In the genomic region with DNA sequence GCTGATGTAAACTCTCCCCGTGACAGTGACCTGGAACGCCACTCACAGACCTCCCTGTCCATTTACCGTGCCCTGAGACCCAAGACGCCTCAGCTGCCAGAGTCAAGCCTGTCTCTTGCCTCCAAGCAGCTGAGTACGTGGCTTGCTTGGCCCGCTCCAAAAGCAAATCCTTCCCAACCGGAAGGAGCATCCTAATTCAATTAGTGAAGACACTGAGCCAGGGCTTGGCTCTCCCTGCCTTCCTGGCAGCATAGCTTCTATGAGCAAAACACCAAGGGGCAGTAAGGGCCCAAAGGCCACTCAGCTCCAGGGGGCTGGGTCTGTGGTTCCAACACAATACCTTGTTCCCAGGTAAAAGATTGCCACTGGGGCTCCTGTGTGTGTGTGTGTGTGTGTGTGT, we compare ENCODE assay signal across 32 mouse cellular contexts. TPM values are rescaled to one million over a fixed set of nuclear protein-coding genes. Genes with fewer than 3 reads are reported as not detected.
DNase-seq lines count a peak whose midpoint lies in the region; ATAC-seq and TF ChIP-seq lines count a peak whose summit lies in the region.
"Had no signal": no experiment of that assay in that cellular context is flagged by ENCODE, and none has a peak within 500 bp of the region (broad histone marks: within the 10 kb centered on the region; RNA-seq: fewer than 3 reads in every experiment).

No protein-coding gene starts in this region.

- no peaks in the 10 kb centered on the region for H3K9me3 ChIP-seq in hindbrain, postnatal 0 days (ENCODE audit: low read length)
- H3K9me3 ChIP-seq in hindbrain, embryonic 10.5 days = peaks cover 4% of the 10 kb centered on the region
- H3K9me3 ChIP-seq: forebrain, embryonic 13.5 days; heart, embryonic 10.5 days; heart, embryonic 15.5 days; hindbrain, embryonic 12.5 days; liver, embryonic 15.5 days; neural tube, embryonic 13.5 days; stomach, embryonic 15.5 days had no signal

- H3K4me2 ChIP-seq in hindbrain, postnatal 0 days (ENCODE audit: low read depth, low read length) = no peak overlapping the region
- H3K4me2 ChIP-seq: embryonic facial prominence, embryonic 13.5 days; forebrain, embryonic 13.5 days; heart, embryonic 15.5 days; hindbrain, embryonic 12.5 days; limb, embryonic 12.5 days; liver, embryonic 15.5 days; lung, embryonic 14.5 days; midbrain, embryonic 11.5 days; neural tube, embryonic 13.5 days; stomach, embryonic 15.5 days had no signal

- WGBS in hindbrain, postnatal 0 days = 35% methylated on average over 7 of the region's 7 CpGs
- 34% methylated on average over 7 of the region's 7 CpGs for WGBS in hindbrain, embryonic 10.5 days

- H3K36me3 ChIP-seq in hindbrain, postnatal 0 days (ENCODE audit: insufficient read depth, low read length) = no peaks in the 10 kb centered on the region
- H3K36me3 ChIP-seq in hindbrain, embryonic 10.5 days = no peaks in the 10 kb centered on the region
- H3K36me3 ChIP-seq: embryonic facial prominence, embryonic 13.5 days; G1E; heart, embryonic 10.5 days; heart, embryonic 15.5 days; hindbrain, embryonic 12.5 days; limb, embryonic 12.5 days; liver, embryonic 15.5 days; neural tube, embryonic 13.5 days; stomach, embryonic 15.5 days had no signal

- DNase-seq in cerebellum, postnatal 14 days = peak; percentile 62 to 70
- no peak for DNase-seq in cerebellum, adult 9-10 months
- DNase-seq in hindbrain, postnatal 0 days (ENCODE audit: low spot score) = peak; percentile 62
- DNase-seq in hindbrain, embryonic 10.5 days (ENCODE audit: low spot score) = no peak
- peak; percentile 83 for DNase-seq in MN1 (ENCODE audit: low spot score)
- DNase-seq in gastrocnemius, postnatal 25 days = peak; percentile 43
- DNase-seq in right cerebral cortex, postnatal 25 days = no peak
- DNase-seq: adrenal gland, postnatal 36 days; cerebellum, adult 18-20 months; embryo, embryonic 11 days; kidney, postnatal 4 days; layer of hippocampus, postnatal 36 days; lung, embryonic 14.5 days; lung, postnatal 14 days had no signal

- peaks cover 8% of the 10 kb centered on the region; the same call in 1 of the 2 replicates for H3K4me1 ChIP-seq in hindbrain, postnatal 0 days (ENCODE audit: insufficient read depth, low read length)
- peaks cover 41% of the 10 kb centered on the region for H3K4me1 ChIP-seq in hindbrain, embryonic 10.5 days (replicated peaks)

- H3K27me3 ChIP-seq in hindbrain, postnatal 0 days (ENCODE audit: insufficient read depth, low read length) = no peaks in the 10 kb centered on the region
- H3K27me3 ChIP-seq in hindbrain, embryonic 10.5 days (ENCODE audit: insufficient read depth, poor library complexity, severe bottlenecking) = peaks cover 19% of the 10 kb centered on the region
- H3K27me3 ChIP-seq: embryonic facial prominence, embryonic 13.5 days; forebrain, embryonic 13.5 days; heart, embryonic 15.5 days; hindbrain, embryonic 12.5 days; limb, embryonic 12.5 days; liver, embryonic 15.5 days; neural tube, embryonic 13.5 days; stomach, embryonic 15.5 days had no signal

- H3K4me3 ChIP-seq in hindbrain, postnatal 0 days (ENCODE audit: low read length) = no peak overlapping the region
- no peak overlapping the region for H3K4me3 ChIP-seq in hindbrain, embryonic 10.5 days
- H3K4me3 ChIP-seq: embryonic facial prominence, embryonic 13.5 days; erythroblast, embryonic 14.5 days; forebrain, embryonic 13.5 days; heart, embryonic 10.5 days; heart, embryonic 15.5 days; hindbrain, embryonic 12.5 days; limb, embryonic 12.5 days; liver, embryonic 15.5 days; myocyte; neural tube, embryonic 13.5 days; stomach, embryonic 15.5 days had no signal

- H3K9ac ChIP-seq in hindbrain, postnatal 0 days (replicated peaks; ENCODE audit: low read length) = no peak overlapping the region
- H3K9ac ChIP-seq: embryonic facial prominence, embryonic 13.5 days; forebrain, embryonic 13.5 days; heart, embryonic 15.5 days; hindbrain, embryonic 12.5 days; limb, embryonic 12.5 days; liver, embryonic 15.5 days; lung, embryonic 14.5 days; neural tube, embryonic 13.5 days; stomach, embryonic 15.5 days had no signal

- no peak for ATAC-seq in hindbrain, postnatal 0 days
- ATAC-seq: forebrain, embryonic 13.5 days; midbrain, embryonic 16.5 days had no signal

- TF ChIP-seq CTCF in hindbrain, postnatal 0 days (IDR thresholded peaks at IDR 0.05; ENCODE audit: low read depth) = no peak

- no peak overlapping the region for H3K27ac ChIP-seq in hindbrain, postnatal 0 days
- H3K27ac ChIP-seq in hindbrain, embryonic 10.5 days = no peak overlapping the region
- H3K27ac ChIP-seq: embryonic facial prominence, embryonic 13.5 days; forebrain, embryonic 13.5 days; heart, embryonic 10.5 days; heart, embryonic 15.5 days; hindbrain, embryonic 12.5 days; kidney, postnatal 0 days; limb, embryonic 12.5 days; liver, embryonic 15.5 days; neural tube, embryonic 13.5 days; stomach, embryonic 15.5 days had no signal

RNA-seq across cellular contexts. Expression of gene Spo11, which starts 2.8 kb away (rescaled TPM):
- total RNA-seq in hindbrain, postnatal 0 days (2014; rRNA removed) = 0.07 and 1.0 TPM in 2 replicates
- 0.86 and 0.96 TPM in 2 replicates for polyA plus RNA-seq in hindbrain, postnatal 0 days (2015; fragmentation: Nextera tagmentation; extraction: Ambion mirVana)
- 0.47 and 0.49 TPM in 2 replicates for polyA plus RNA-seq in hindbrain, embryonic 10.5 days (2016; fragmentation: Nextera tagmentation; extraction: Ambion mirVana)
- not detected for total RNA-seq in gastrocnemius, postnatal 25 days (2021)
- total RNA-seq: adrenal gland, adult 18-20 months; adrenal gland, postnatal 36 days; G1E; heart, postnatal 25 days; layer of hippocampus, postnatal 36 days had no signal
- polyA plus RNA-seq: G1E; heart, embryonic 15.5 days; liver, adult 2 months; liver, embryonic 15.5 days; myocyte had no signal

RNA-seq across cellular contexts. Expression of gene Rae1, which starts 25.2 kb away (rescaled TPM):
- 85.3 and 96.0 TPM in 2 replicates for total RNA-seq in hindbrain, postnatal 0 days (2014; rRNA removed)
- 112 and 116 TPM in 2 replicates for polyA plus RNA-seq in hindbrain, postnatal 0 days (2015; fragmentation: Nextera tagmentation; extraction: Ambion mirVana)
- polyA plus RNA-seq in hindbrain, embryonic 10.5 days (2016; fragmentation: Nextera tagmentation; extraction: Ambion mirVana) = 158 and 162 TPM in 2 replicates
- total RNA-seq in gastrocnemius, postnatal 25 days (2021) = 10 to 100 TPM; 11.8 to 12.7 TPM

RNA-seq across cellular contexts. Expression of gene Bmp7, which starts 34.6 kb away (rescaled TPM):
- 24.1 and 25.1 TPM in 2 replicates for total RNA-seq in hindbrain, postnatal 0 days (2014; rRNA removed)
- polyA plus RNA-seq in hindbrain, postnatal 0 days (2015; fragmentation: Nextera tagmentation; extraction: Ambion mirVana) = 12.8 and 15.6 TPM in 2 replicates
- 12.9 and 14.8 TPM in 2 replicates for polyA plus RNA-seq in hindbrain, embryonic 10.5 days (2016; fragmentation: Nextera tagmentation; extraction: Ambion mirVana)
- 1 to 10 TPM in 1 of 2 experiments, under 1 TPM in 1; 0.87 to 1.8 TPM for total RNA-seq in gastrocnemius, postnatal 25 days (2021)
- polyA plus RNA-seq: erythroblast, embryonic 14.5 days; G1E; myocyte had no signal

RNA-seq across cellular contexts. Expression of gene Rbm38, which starts 45.6 kb away (rescaled TPM):
- 12.6 and 17.0 TPM in 2 replicates for total RNA-seq in hindbrain, postnatal 0 days (2014; rRNA removed)
- 9.7 and 10.3 TPM in 2 replicates for polyA plus RNA-seq in hindbrain, postnatal 0 days (2015; fragmentation: Nextera tagmentation; extraction: Ambion mirVana)
- 92.3 and 95.9 TPM in 2 replicates for polyA plus RNA-seq in hindbrain, embryonic 10.5 days (2016; fragmentation: Nextera tagmentation; extraction: Ambion mirVana)
- 100 to 1,000 TPM; 205 to 217 TPM for total RNA-seq in gastrocnemius, postnatal 25 days (2021)

Comparison
In these comparisons a context has a peak if more than half of its experiments do, and no peak if none do; other contexts are left out.
1. DNase-seq: peak in cerebellum, postnatal 14 days (2 of 2), hindbrain, postnatal 0 days (single experiment), MN1 (single experiment) and gastrocnemius, postnatal 25 days (single experiment); none in cerebellum, adult 9-10 months (single experiment), hindbrain, embryonic 10.5 days (single experiment) and right cerebral cortex, postnatal 25 days (single experiment).